Mouse (Mus musculus): Measurements from ENCODE around the gene Immp2l. TPM values are rescaled to one million over a fixed set of nuclear protein-coding genes. Genes with fewer than 3 reads are reported as not detected.
A peak's percentile ranks its signal among the peaks of the same experiment; 100 is the strongest.

Immp2l gene
- polyA plus RNA-seq, 1 experiment from 2014 or later = 16.5 TPM

DNA sequence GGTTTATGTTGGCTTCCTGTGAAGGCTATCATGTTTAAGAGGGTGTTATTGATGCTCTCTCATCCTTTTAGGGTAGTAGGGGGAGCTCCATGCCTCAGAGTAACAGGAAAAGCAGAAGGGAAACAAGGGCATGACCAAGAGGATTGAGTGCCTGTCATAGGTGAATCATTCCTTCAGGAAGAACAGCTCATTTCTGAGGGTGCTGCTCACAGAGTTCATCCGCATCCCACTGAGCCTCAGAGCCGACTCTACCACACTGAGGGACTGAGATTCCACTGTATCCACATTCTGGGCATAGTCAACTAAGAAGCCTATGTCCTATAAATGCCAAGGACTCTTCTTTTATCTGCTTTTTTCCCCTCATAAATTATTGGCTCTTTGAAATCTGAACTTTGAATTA, 497.8 kb downstream of the Immp2l start:
- H3K4me2 ChIP-seq (replicated peaks) = no peak overlapping the region
- no peak overlapping the region for H3K9ac ChIP-seq
- H3K27me3 ChIP-seq = no peaks in the 10 kb centered on the region
- WGBS = 81% methylated on average over 2 of the region's 2 CpGs
- no peaks in the 10 kb centered on the region for H3K36me3 ChIP-seq
- H3K27ac ChIP-seq = no peak overlapping the region
- H3K9me3 ChIP-seq = no peaks in the 10 kb centered on the region
- no peak for ATAC-seq (ENCODE audit: low FRiP score, low read depth)
- no peaks in the 10 kb centered on the region for H3K4me1 ChIP-seq
- H3K4me3 ChIP-seq = no peak overlapping the region

GRCm38 (mm10) chr12:41526688-41527087, 502.8 kb downstream of the Immp2l start:
- no peak overlapping the region for H3K27ac ChIP-seq
- H3K9ac ChIP-seq = no peak overlapping the region
- 72% methylated on average over 2 of the region's 2 CpGs for WGBS
- H3K4me1 ChIP-seq = no peaks in the 10 kb centered on the region
- H3K36me3 ChIP-seq = no peaks in the 10 kb centered on the region
- no peak overlapping the region for H3K4me2 ChIP-seq (replicated peaks)
- H3K4me3 ChIP-seq = no peak overlapping the region
- no peaks in the 10 kb centered on the region for H3K9me3 ChIP-seq
- no peaks in the 10 kb centered on the region for H3K27me3 ChIP-seq
- no peak for ATAC-seq (ENCODE audit: low FRiP score, low read depth)

- no peak for ATAC-seq (ENCODE audit: low FRiP score, low read depth)
- Histone ChIP-seq H3K4me1 (no peaks in the 10 kb centered on the region), H3K9me3 (no peaks in the 10 kb centered on the region), H3K27ac (no peak overlapping the region), H3K4me2 (replicated peaks) (no peak overlapping the region), H3K36me3 (no peaks in the 10 kb centered on the region), H3K4me3 (no peak overlapping the region), H3K9ac (no peak overlapping the region), H3K27me3 (no peaks in the 10 kb centered on the region)
- WGBS = 61% methylated on average over 4 of the region's 4 CpGs
These were observed 504.5 kb downstream of the Immp2l start for GRCm38 (mm10) chr12:41528410-41528809.

DNA sequence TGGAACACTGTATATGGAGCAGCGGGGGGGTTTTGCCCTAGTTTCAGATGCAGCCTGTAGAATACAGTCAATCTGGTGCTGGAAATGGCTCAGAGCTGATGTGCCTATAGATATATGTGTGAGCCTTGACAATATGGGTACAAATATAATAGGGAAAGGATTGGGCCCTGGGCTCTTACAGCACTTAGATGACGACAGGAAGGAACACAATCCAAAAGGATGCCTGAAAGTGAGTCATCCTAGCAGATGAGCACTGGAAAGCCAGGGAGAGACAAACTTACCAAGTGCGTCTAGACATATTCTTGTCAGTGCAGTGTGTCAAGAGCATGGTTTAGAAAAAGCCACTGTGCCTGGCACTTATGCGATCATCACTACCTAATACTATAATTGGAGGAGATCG, 516.1 kb downstream of the Immp2l start:
- H3K27me3 ChIP-seq = no peaks in the 10 kb centered on the region
- H3K27ac ChIP-seq = no peak overlapping the region

GRCm38 (mm10) chr12:41551578-41551977, 527.7 kb downstream of the Immp2l start:
- WGBS = 90% methylated on average over 4 of the region's 4 CpGs
- Histone ChIP-seq H3K9me3 (no peaks in the 10 kb centered on the region), H3K4me1 (no peaks in the 10 kb centered on the region), H3K4me2 (replicated peaks) (no peak overlapping the region), H3K4me3 (no peak overlapping the region), H3K27ac (no peak overlapping the region), H3K9ac (no peak overlapping the region), H3K36me3 (no peaks in the 10 kb centered on the region), H3K27me3 (no peaks in the 10 kb centered on the region)
- no peak for ATAC-seq (ENCODE audit: low FRiP score, low read depth)

More for the DNA sequence above, 516.1 kb downstream of the Immp2l start:
- ATAC-seq (ENCODE audit: low FRiP score, low read depth) = no peak
- Histone ChIP-seq H3K9me3 (no peaks in the 10 kb centered on the region), H3K9ac (no peak overlapping the region), H3K4me3 (no peak overlapping the region), H3K4me1 (no peaks in the 10 kb centered on the region), H3K36me3 (no peaks in the 10 kb centered on the region), H3K4me2 (replicated peaks) (no peak overlapping the region)
- 87% methylated on average over 5 of the region's 5 CpGs for WGBS

DNA sequence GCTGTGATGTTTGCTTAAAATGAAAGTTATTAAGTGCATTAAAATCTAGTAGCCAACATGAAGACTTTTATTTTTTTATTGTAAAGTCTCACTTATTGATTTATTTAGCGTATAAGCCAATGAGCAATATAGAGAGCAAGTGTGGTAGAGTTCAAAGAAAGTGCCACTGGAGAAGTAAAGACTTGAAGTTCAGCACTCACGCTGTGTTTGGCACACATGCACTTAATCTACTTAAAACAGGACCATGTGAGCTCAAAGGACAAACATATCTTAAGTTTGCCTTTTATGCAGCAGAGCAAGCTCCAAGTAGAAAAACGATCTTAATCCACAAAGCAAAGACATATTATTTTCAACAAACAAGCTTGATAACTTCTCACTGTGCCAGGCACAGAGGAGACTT, 533.9 kb downstream of the Immp2l start:
- no peaks in the 10 kb centered on the region for H3K36me3 ChIP-seq
- H3K9me3 ChIP-seq = no peaks in the 10 kb centered on the region
- H3K4me2 ChIP-seq (replicated peaks) = no peak overlapping the region
- WGBS = 35% methylated on average over 3 of the region's 3 CpGs
- H3K4me1 ChIP-seq = peaks cover 2% of the 10 kb centered on the region; the same call in 1 of the 2 replicates
- H3K4me3 ChIP-seq = no peak overlapping the region
- no peaks in the 10 kb centered on the region for H3K27me3 ChIP-seq
- ATAC-seq (ENCODE audit: low FRiP score, low read depth) = no peak
- no peak overlapping the region for H3K9ac ChIP-seq
- H3K27ac ChIP-seq = no peak overlapping the region

GRCm38 (mm10) chr12:41558956-41559735, 535.3 kb downstream of the Immp2l start:
- Histone ChIP-seq H3K4me1 (peaks cover 2% of the 10 kb centered on the region; the same call in 1 of the 2 replicates), H3K4me2 (replicated peaks) (no peak overlapping the region), H3K27ac (no peak overlapping the region), H3K36me3 (no peaks in the 10 kb centered on the region), H3K27me3 (no peaks in the 10 kb centered on the region), H3K4me3 (no peak overlapping the region), H3K9ac (no peak overlapping the region), H3K9me3 (no peaks in the 10 kb centered on the region)
- ATAC-seq (ENCODE audit: low FRiP score, low read depth) = no peak
- 46% methylated on average over 5 of the region's 5 CpGs for WGBS

DNA sequence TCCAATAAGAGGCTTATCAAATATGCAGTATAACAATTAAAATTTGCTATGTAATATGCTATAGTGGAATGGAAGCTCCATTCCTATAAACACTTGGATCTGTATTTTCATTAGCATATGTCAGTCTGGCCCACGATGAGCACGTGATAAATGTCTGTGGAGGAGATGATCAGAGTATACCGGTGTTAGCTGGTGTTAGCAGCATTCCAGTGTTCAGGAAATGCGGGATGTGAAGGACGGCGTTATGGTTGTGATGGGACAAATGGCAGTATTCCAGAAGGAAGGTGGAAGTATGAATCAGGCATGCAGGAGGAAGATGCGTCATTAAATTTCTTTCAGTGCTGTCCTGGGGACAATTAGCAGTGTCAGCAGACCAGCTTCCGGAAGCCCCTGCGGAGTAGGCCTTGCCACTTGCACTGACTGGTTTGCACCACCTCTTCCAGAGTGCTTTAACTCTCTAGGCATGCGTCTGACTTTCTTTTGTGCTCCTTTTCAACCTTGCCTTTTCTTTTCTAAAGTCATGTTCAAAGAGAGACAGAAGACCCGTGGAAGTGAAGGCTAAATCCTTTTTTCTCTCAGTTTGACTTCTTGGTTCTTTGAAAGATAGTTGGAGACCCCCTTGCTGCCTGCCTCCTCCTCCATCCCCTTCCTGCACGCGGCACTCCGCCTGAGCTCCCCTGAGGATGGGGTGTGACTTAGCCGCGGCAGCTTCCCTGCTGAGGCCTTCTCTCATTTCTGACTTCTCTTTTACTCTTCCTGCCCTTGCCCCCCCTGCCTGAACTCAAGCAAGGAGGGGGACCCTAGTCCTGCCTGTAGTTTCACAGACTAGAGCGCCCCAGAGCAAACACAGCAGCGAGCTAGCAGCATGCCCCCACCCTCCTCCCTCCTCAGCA, 541.9 kb downstream of the Immp2l start:
- ATAC-seq (ENCODE audit: low FRiP score, low read depth) = peak; percentile 66; the same call in 1 of the 2 replicates
- peaks cover 10% of the 10 kb centered on the region for H3K4me1 ChIP-seq
- WGBS = 15% methylated on average over 18 of the region's 18 CpGs
- no peak overlapping the region for H3K27ac ChIP-seq
- H3K36me3 ChIP-seq = no peaks in the 10 kb centered on the region
- no peaks in the 10 kb centered on the region for H3K9me3 ChIP-seq
- H3K4me3 ChIP-seq = peak overlapping the region; percentile 12; the same call in 1 of the 2 replicates
- peak overlapping the region; percentile 58 for H3K4me2 ChIP-seq (replicated peaks)
- no peaks in the 10 kb centered on the region for H3K27me3 ChIP-seq
- peak overlapping the region; percentile 35; the same call in 1 of the 2 replicates for H3K9ac ChIP-seq

DNA sequence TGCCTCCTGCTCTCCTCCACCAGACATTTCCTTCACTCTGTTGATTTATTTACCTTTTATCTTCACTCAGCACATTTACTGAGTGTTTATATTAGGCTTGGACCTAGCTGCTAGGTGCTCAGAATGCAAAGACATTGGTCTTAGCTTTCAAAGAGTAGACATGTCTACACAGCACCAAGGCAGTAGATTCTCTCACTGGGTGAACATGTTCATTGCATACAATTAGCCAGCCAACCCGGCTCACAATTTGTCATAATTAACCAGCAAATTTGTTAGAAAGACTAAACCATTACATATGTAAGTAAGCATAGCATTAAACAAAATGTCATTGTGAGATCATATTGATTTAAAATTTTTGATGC, 542.5 kb downstream of the Immp2l start:
- no peaks in the 10 kb centered on the region for H3K27me3 ChIP-seq
- no peaks in the 10 kb centered on the region for H3K9me3 ChIP-seq
- WGBS = 17% methylated on average over 1 of the region's 1 CpGs
- peak overlapping the region; percentile 58 for H3K4me2 ChIP-seq (replicated peaks)
- no peaks in the 10 kb centered on the region for H3K36me3 ChIP-seq
- H3K27ac ChIP-seq = no peak overlapping the region
- ATAC-seq (ENCODE audit: low FRiP score, low read depth) = peak; percentile 8; the same call in 1 of the 2 replicates
- peaks cover 10% of the 10 kb centered on the region for H3K4me1 ChIP-seq
- peak overlapping the region; percentile 12; the same call in 1 of the 2 replicates for H3K4me3 ChIP-seq
- peak overlapping the region; percentile 35; the same call in 1 of the 2 replicates for H3K9ac ChIP-seq

GRCm38 (mm10) chr12:41573754-41574153, 549.9 kb downstream of the Immp2l start:
- Histone ChIP-seq H3K36me3 (no peaks in the 10 kb centered on the region), H3K27me3 (no peaks in the 10 kb centered on the region), H3K27ac (no peak overlapping the region), H3K4me2 (replicated peaks) (no peak overlapping the region), H3K4me1 (no peaks in the 10 kb centered on the region), H3K4me3 (no peak overlapping the region), H3K9me3 (no peaks in the 10 kb centered on the region), H3K9ac (no peak overlapping the region)
- ATAC-seq (ENCODE audit: low FRiP score, low read depth) = no peak
- WGBS = 36% methylated on average over 3 of the region's 3 CpGs

DNA sequence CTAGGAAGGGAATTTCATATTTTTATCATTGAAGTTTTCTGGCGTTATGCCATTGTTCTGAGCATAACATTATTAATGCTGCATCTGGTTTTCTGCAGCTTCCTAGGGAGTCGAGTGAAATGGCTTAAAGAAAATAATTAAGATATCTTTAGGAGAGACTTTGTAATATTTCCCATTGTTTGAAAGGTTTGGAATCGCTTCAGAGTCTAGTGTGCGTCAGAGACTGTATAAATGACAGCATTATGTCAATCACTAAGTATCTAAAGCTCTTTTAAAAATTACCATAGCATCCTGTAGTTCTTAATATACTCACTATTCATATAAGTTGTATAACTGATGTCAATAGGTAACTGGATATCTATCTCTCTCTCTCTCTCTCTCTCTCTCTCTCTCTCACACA, 551.3 kb downstream of the Immp2l start:
- WGBS = 70% methylated on average over 4 of the region's 4 CpGs
- Histone ChIP-seq H3K27me3 (no peaks in the 10 kb centered on the region), H3K9me3 (no peaks in the 10 kb centered on the region), H3K4me2 (replicated peaks) (no peak overlapping the region), H3K27ac (no peak overlapping the region), H3K36me3 (no peaks in the 10 kb centered on the region), H3K4me3 (no peak overlapping the region), H3K4me1 (no peaks in the 10 kb centered on the region), H3K9ac (no peak overlapping the region)
- ATAC-seq (ENCODE audit: low FRiP score, low read depth) = no peak

DNA sequence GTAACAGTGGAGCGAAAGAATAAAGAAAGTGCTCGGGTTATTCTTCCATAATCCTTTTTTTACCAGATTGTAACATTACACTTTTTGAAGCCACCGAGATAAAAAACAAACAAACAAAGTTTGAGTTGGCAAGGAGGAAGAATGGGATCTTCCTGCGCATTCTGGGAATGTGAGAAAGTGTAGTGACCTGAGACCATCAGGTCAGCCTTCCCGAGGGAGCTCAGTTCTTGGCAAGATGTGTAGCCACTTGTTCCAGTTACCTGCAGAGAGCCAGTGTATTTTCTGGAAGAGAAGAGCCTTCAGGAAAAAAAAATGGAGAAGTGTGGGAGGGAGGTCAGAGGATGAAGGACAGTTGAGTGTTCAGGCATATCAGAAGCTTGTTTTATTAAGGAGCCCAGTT, 569.5 kb downstream of the Immp2l start:
- no peak overlapping the region for H3K9ac ChIP-seq
- H3K4me2 ChIP-seq (replicated peaks) = no peak overlapping the region
- H3K4me3 ChIP-seq = no peak overlapping the region
- WGBS = 83% methylated on average over 5 of the region's 5 CpGs
- H3K27ac ChIP-seq = no peak overlapping the region
- no peaks in the 10 kb centered on the region for H3K27me3 ChIP-seq
- H3K9me3 ChIP-seq = no peaks in the 10 kb centered on the region
- H3K36me3 ChIP-seq = no peaks in the 10 kb centered on the region
- H3K4me1 ChIP-seq = no peaks in the 10 kb centered on the region
- no peak for ATAC-seq (ENCODE audit: low FRiP score, low read depth)
